Mouse (Mus musculus): Measurements from ENCODE around the gene Ccdc28a.

Gene Ccdc28a

GRCm38 (mm10) chr10:18194156-18194555 is 40.6 kb downstream of the Ccdc28a start:
- DNase-seq, result no peak

GRCm38 (mm10) chr10:18193221-18193620 is 41.6 kb downstream of the Ccdc28a start:
- no peak for DNase-seq

- DNase-seq, result no peak
These were observed 43.1 kb downstream of the Ccdc28a start for GRCm38 (mm10) chr10:18191706-18192105.

GRCm38 (mm10) chr10:18189498-18189897 is 45.3 kb downstream of the Ccdc28a start:
- DNase-seq, result no peak

GRCm38 (mm10) chr10:18188564-18188963 is 46.2 kb downstream of the Ccdc28a start:
- no peak for DNase-seq

- no peak for DNase-seq
These were observed 52.6 kb downstream of the Ccdc28a start for GRCm38 (mm10) chr10:18182246-18182645.

GRCm38 (mm10) chr10:18177304-18177703 is 57.5 kb downstream of the Ccdc28a start:
- DNase-seq, result no peak

- DNase-seq, result no peak
These were observed 58.1 kb downstream of the Ccdc28a start for GRCm38 (mm10) chr10:18176722-18177121.

GRCm38 (mm10) chr10:18175087-18175486 is 59.7 kb downstream of the Ccdc28a start:
- no peak for DNase-seq
